Mouse (Mus musculus): ENCODE measurements around the gene Mecom.

The Mecom gene

GRCm38 (mm10) chr3:30160346-30160745 lies 387.5 kb downstream of the Mecom start:
- DNase-seq (ENCODE audit: low read depth, low spot score): no peak
- Histone ChIP-seq H3K27me3 (ENCODE audit: control insufficient read depth, insufficient read depth, low read length, poor library complexity, severe bottlenecking) (no peaks in the 10 kb centered on the region), H3K36me3 (ENCODE audit: control insufficient read depth, insufficient read depth, low read length, poor library complexity, severe bottlenecking) (no peaks in the 10 kb centered on the region)

GRCm38 (mm10) chr3:30157128-30157670 lies 390.6 kb downstream of the Mecom start:
- H3K27me3 ChIP-seq (ENCODE audit: control insufficient read depth, insufficient read depth, low read length, poor library complexity, severe bottlenecking): no peaks in the 10 kb centered on the region
- H3K36me3 ChIP-seq (ENCODE audit: control insufficient read depth, insufficient read depth, low read length, poor library complexity, severe bottlenecking): no peaks in the 10 kb centered on the region
- DNase-seq (ENCODE audit: low read depth, low spot score): no peak

GRCm38 (mm10) chr3:30154390-30154789 lies 393.4 kb downstream of the Mecom start:
- no peaks in the 10 kb centered on the region for H3K36me3 ChIP-seq (ENCODE audit: control insufficient read depth, insufficient read depth, low read length, poor library complexity, severe bottlenecking)
- no peaks in the 10 kb centered on the region for H3K27me3 ChIP-seq (ENCODE audit: control insufficient read depth, insufficient read depth, low read length, poor library complexity, severe bottlenecking)
- no peak for DNase-seq (ENCODE audit: low read depth, low spot score)

GRCm38 (mm10) chr3:30153923-30154331 lies 393.9 kb downstream of the Mecom start:
- H3K27me3 ChIP-seq (ENCODE audit: control insufficient read depth, insufficient read depth, low read length, poor library complexity, severe bottlenecking): no peaks in the 10 kb centered on the region
- H3K36me3 ChIP-seq (ENCODE audit: control insufficient read depth, insufficient read depth, low read length, poor library complexity, severe bottlenecking): no peaks in the 10 kb centered on the region
- DNase-seq (ENCODE audit: low read depth, low spot score): no peak

GRCm38 (mm10) chr3:30150071-30150470 lies 397.7 kb downstream of the Mecom start:
- no peaks in the 10 kb centered on the region for H3K36me3 ChIP-seq (ENCODE audit: control insufficient read depth, insufficient read depth, low read length, poor library complexity, severe bottlenecking)
- H3K27me3 ChIP-seq (ENCODE audit: control insufficient read depth, insufficient read depth, low read length, poor library complexity, severe bottlenecking): no peaks in the 10 kb centered on the region
- no peak for DNase-seq (ENCODE audit: low read depth, low spot score)

GRCm38 (mm10) chr3:30148378-30149079 lies 399.3 kb downstream of the Mecom start:
- no peaks in the 10 kb centered on the region for H3K27me3 ChIP-seq (ENCODE audit: control insufficient read depth, insufficient read depth, low read length, poor library complexity, severe bottlenecking)
- DNase-seq (ENCODE audit: low read depth, low spot score): no peak

GRCm38 (mm10) chr3:30145051-30145450 lies 402.8 kb downstream of the Mecom start:
- no peaks in the 10 kb centered on the region for H3K27me3 ChIP-seq (ENCODE audit: control insufficient read depth, insufficient read depth, low read length, poor library complexity, severe bottlenecking)
- H3K36me3 ChIP-seq (ENCODE audit: control insufficient read depth, insufficient read depth, low read length, poor library complexity, severe bottlenecking): no peaks in the 10 kb centered on the region
- no peak for DNase-seq (ENCODE audit: low read depth, low spot score)

More at GRCm38 (mm10) chr3:30148378-30149079, 399.3 kb downstream of the Mecom start:
- no peaks in the 10 kb centered on the region for H3K36me3 ChIP-seq (ENCODE audit: control insufficient read depth, insufficient read depth, low read length, poor library complexity, severe bottlenecking)

GRCm38 (mm10) chr3:30143961-30144411 lies 403.8 kb downstream of the Mecom start:
- DNase-seq (ENCODE audit: low read depth, low spot score): no peak
- H3K36me3 ChIP-seq (ENCODE audit: control insufficient read depth, insufficient read depth, low read length, poor library complexity, severe bottlenecking): no peaks in the 10 kb centered on the region
- no peaks in the 10 kb centered on the region for H3K27me3 ChIP-seq (ENCODE audit: control insufficient read depth, insufficient read depth, low read length, poor library complexity, severe bottlenecking)

- Histone ChIP-seq H3K27me3 (ENCODE audit: control insufficient read depth, insufficient read depth, low read length, poor library complexity, severe bottlenecking) (no peaks in the 10 kb centered on the region), H3K36me3 (ENCODE audit: control insufficient read depth, insufficient read depth, low read length, poor library complexity, severe bottlenecking) (no peaks in the 10 kb centered on the region)
- DNase-seq (ENCODE audit: low read depth, low spot score): no peak
Measured at GRCm38 (mm10) chr3:30143440-30143839, 404.4 kb downstream of the Mecom start.

GRCm38 (mm10) chr3:30140349-30140748 lies 407.5 kb downstream of the Mecom start:
- no peak for DNase-seq (ENCODE audit: low read depth, low spot score)
- Histone ChIP-seq H3K36me3 (ENCODE audit: control insufficient read depth, insufficient read depth, low read length, poor library complexity, severe bottlenecking) (no peaks in the 10 kb centered on the region), H3K27me3 (ENCODE audit: control insufficient read depth, insufficient read depth, low read length, poor library complexity, severe bottlenecking) (no peaks in the 10 kb centered on the region)

- no peak for DNase-seq (ENCODE audit: low read depth, low spot score)
- Histone ChIP-seq H3K27me3 (ENCODE audit: control insufficient read depth, insufficient read depth, low read length, poor library complexity, severe bottlenecking) (no peaks in the 10 kb centered on the region), H3K36me3 (ENCODE audit: control insufficient read depth, insufficient read depth, low read length, poor library complexity, severe bottlenecking) (no peaks in the 10 kb centered on the region)
Measured at GRCm38 (mm10) chr3:30139678-30140077, 408.1 kb downstream of the Mecom start.

GRCm38 (mm10) chr3:30138588-30138987 lies 409.2 kb downstream of the Mecom start:
- Histone ChIP-seq H3K36me3 (ENCODE audit: control insufficient read depth, insufficient read depth, low read length, poor library complexity, severe bottlenecking) (no peaks in the 10 kb centered on the region), H3K27me3 (ENCODE audit: control insufficient read depth, insufficient read depth, low read length, poor library complexity, severe bottlenecking) (no peaks in the 10 kb centered on the region)
- no peak for DNase-seq (ENCODE audit: low read depth, low spot score)

GRCm38 (mm10) chr3:30135857-30136256 lies 412.0 kb downstream of the Mecom start:
- H3K36me3 ChIP-seq (ENCODE audit: control insufficient read depth, insufficient read depth, low read length, poor library complexity, severe bottlenecking): no peaks in the 10 kb centered on the region
- DNase-seq (ENCODE audit: low read depth, low spot score): no peak

GRCm38 (mm10) chr3:30135119-30135518 lies 412.7 kb downstream of the Mecom start:
- H3K36me3 ChIP-seq (ENCODE audit: control insufficient read depth, insufficient read depth, low read length, poor library complexity, severe bottlenecking): no peaks in the 10 kb centered on the region

More at GRCm38 (mm10) chr3:30135857-30136256, 412.0 kb downstream of the Mecom start:
- H3K27me3 ChIP-seq (ENCODE audit: control insufficient read depth, insufficient read depth, low read length, poor library complexity, severe bottlenecking): no peaks in the 10 kb centered on the region

GRCm38 (mm10) chr3:30132981-30133380 lies 414.8 kb downstream of the Mecom start:
- H3K27me3 ChIP-seq (ENCODE audit: control insufficient read depth, insufficient read depth, low read length, poor library complexity, severe bottlenecking): no peaks in the 10 kb centered on the region
- DNase-seq (ENCODE audit: low read depth, low spot score): no peak

More at GRCm38 (mm10) chr3:30135119-30135518, 412.7 kb downstream of the Mecom start:
- no peak for DNase-seq (ENCODE audit: low read depth, low spot score)
- H3K27me3 ChIP-seq (ENCODE audit: control insufficient read depth, insufficient read depth, low read length, poor library complexity, severe bottlenecking): no peaks in the 10 kb centered on the region

More at GRCm38 (mm10) chr3:30132981-30133380, 414.8 kb downstream of the Mecom start:
- no peaks in the 10 kb centered on the region for H3K36me3 ChIP-seq (ENCODE audit: control insufficient read depth, insufficient read depth, low read length, poor library complexity, severe bottlenecking)
